Mouse (Mus musculus): ENCODE data around the gene Synrg.

The Synrg gene

GRCm38 (mm10) chr11:84040621-84041020 lies 76.4 kb downstream of the Synrg start:
- no peak for DNase-seq (ENCODE audit: low read depth, low spot score)

- DNase-seq (ENCODE audit: low read depth, low spot score), result peak; percentile 38
Measured at GRCm38 (mm10) chr11:84042808-84043762, 78.9 kb downstream of the Synrg start.

GRCm38 (mm10) chr11:84044988-84045387 lies 80.8 kb downstream of the Synrg start:
- no peak for DNase-seq (ENCODE audit: low read depth, low spot score)

- DNase-seq (ENCODE audit: low read depth, low spot score), result no peak
Measured at GRCm38 (mm10) chr11:84047270-84047669, 83.0 kb downstream of the Synrg start.

- DNase-seq (ENCODE audit: low read depth, low spot score), result no peak
Measured at GRCm38 (mm10) chr11:84048411-84048810, 84.2 kb downstream of the Synrg start.

DNA sequence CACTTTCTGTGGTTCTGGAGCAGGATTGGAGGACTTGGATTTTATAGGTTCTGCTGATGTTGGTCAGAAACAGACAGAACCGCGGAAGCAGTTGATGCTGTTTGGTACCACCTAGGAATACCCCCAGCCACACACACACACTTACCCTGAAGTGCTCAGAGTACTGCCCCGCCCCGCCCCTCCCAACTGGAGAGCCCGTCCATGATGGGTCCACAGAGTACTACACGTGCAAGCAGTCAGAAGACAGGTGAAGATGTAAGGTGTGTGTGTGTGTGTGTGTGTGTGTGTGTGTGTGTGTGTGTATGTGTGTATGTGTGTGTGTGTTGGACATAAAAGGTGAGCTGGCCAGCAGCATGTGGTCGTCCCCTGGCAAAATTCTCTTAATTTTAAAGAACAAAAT lies 88.8 kb downstream of the Synrg start:
- DNase-seq (ENCODE audit: low read depth, low spot score), result no peak

GRCm38 (mm10) chr11:84053524-84054163 lies 89.4 kb downstream of the Synrg start:
- peak; percentile 81 for DNase-seq (ENCODE audit: low read depth, low spot score)

GRCm38 (mm10) chr11:84057418-84057817 lies 93.2 kb downstream of the Synrg start:
- DNase-seq (ENCODE audit: low read depth, low spot score), result no peak

GRCm38 (mm10) chr11:84059784-84060183 lies 95.6 kb downstream of the Synrg start:
- no peak for DNase-seq (ENCODE audit: low read depth, low spot score)

- DNase-seq (ENCODE audit: low read depth, low spot score), result no peak
Measured at GRCm38 (mm10) chr11:84060635-84061034, 96.4 kb downstream of the Synrg start.

- DNase-seq (ENCODE audit: low read depth, low spot score), result no peak
Measured at GRCm38 (mm10) chr11:84061881-84062280, 97.7 kb downstream of the Synrg start.

DNA sequence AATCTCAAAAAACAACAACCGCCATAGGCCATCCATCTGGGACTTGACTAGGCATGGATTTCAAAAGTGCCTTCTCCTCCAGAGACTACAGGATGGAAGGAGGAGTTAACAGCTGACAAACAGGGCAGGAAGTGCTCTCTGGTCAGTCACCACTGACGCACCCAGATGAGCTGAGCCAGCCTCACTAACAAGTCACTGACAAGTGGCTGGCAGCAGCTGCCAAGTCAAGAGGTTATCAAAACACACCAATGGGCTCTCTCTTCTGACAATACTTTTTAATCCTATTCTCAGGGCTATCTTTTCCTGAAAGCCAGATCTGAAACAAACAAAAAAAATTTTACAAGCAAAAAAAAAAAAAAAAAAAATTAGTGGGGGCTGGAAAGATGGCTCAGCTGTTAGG lies 98.6 kb downstream of the Synrg start:
- no peak for DNase-seq (ENCODE audit: low read depth, low spot score)

GRCm38 (mm10) chr11:84063631-84064209 lies 99.5 kb downstream of the Synrg start:
- DNase-seq (ENCODE audit: low read depth, low spot score), result no peak

GRCm38 (mm10) chr11:84066071-84066481 lies 101.8 kb downstream of the Synrg start:
- no peak for DNase-seq (ENCODE audit: low read depth, low spot score)

DNA sequence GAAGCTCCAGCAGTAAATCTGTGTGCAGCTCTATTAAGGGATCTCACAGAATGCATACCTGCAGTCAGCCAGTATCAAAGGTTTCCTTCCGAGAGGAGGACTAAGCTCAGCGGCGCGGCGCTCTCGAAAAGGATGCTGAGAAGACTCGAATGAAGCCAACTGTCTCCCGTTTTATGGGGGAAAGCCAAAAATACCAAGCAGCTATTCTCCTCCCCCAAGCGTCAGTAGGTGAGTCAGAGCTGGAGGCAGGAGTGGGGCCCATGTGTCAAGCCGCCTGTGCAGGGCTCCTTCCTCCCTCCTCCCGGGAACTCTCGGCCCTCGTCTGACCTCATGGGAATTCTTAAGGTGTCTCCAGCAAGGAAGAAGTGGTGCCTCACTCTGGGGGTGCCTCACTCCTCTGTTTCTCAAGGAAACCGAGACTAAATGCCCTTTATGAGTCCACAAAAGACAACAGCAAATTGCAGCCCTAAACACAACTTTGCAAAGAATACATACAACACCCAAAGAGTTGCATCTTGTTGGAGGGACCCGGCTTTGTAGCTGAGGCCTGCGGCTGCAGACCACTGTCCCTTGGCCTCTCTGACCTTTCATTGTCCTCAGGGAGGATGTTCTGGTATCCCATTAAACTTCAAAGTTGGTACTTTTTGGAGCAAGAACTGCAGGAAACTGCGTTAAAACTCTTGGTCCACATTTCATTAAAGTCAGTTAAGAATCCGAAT lies 102.9 kb downstream of the Synrg start:
- DNase-seq (ENCODE audit: low read depth, low spot score), result peak; percentile 59

DNA sequence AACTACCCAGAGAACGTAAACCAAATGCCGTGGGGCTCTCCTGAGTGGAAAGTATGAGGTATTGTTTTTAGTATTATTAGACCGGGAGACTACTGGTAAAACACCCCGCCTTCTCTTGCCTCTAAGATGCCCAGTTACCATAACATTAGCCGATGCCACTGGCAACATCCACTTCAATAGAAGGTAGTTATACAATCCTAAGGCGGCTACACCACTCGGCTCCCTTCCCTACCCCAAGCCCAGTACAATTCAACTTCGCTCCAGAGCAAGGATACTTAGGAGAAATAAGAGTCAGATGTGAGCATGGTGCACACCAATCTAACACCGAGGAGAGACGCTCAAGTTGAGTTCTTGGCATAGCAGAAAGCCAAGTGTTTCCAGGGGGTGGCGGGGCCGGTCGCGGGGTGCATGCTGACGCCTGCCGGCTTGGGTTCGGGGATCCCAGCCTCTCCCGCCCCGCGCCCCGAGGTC lies 103.5 kb downstream of the Synrg start:
- DNase-seq (ENCODE audit: low read depth, low spot score), result no peak

- peak; percentile 61 for DNase-seq (ENCODE audit: low read depth, low spot score)
Measured at GRCm38 (mm10) chr11:84068191-84069033, 104.2 kb downstream of the Synrg start.

GRCm38 (mm10) chr11:84069034-84069370 lies 104.8 kb downstream of the Synrg start, which contains the start of gene Dusp14:
TSS of gene Dusp14 (minus strand) at chr11:84069261.
- no peak for DNase-seq (ENCODE audit: low read depth, low spot score)

- peak; percentile 85 for DNase-seq (ENCODE audit: low read depth, low spot score)
Measured at GRCm38 (mm10) chr11:84072904-84073651, 108.8 kb downstream of the Synrg start.
